Mouse (Mus musculus): Measurements from ENCODE around the gene AI467606. TPM values are rescaled to one million over a fixed set of nuclear protein-coding genes. Genes with fewer than 3 reads are reported as not detected.

Gene AI467606
- polyA plus RNA-seq, 1 experiment from 2014 or later: 6.6 TPM

- no peaks in the 10 kb centered on the region for H3K36me3 ChIP-seq (ENCODE audit: control insufficient read depth, insufficient read depth, low read length)
- WGBS: 48% methylated on average over 12 of the region's 12 CpGs
- ATAC-seq (ENCODE audit: insufficient read depth, low FRiP score): no peak
These were observed 22.6 kb downstream of the AI467606 start for GRCm38 (mm10) chr7:127113614-127114259.

GRCm38 (mm10) chr7:127114920-127115319, 23.8 kb downstream of the AI467606 start:
- no peak overlapping the region for H3K27ac ChIP-seq (ENCODE audit: low read length)
- no peak for ATAC-seq (ENCODE audit: insufficient read depth, low FRiP score)
- 0 out of 2 replicates have a peak, but pooled peaks cover under 1% of the 10 kb centered on the region for H3K27me3 ChIP-seq (ENCODE audit: control insufficient read depth, insufficient read depth, low read length)
- no peaks in the 10 kb centered on the region for H3K9me3 ChIP-seq (replicated peaks; ENCODE audit: control insufficient read depth, low read length)
- H3K9ac ChIP-seq (ENCODE audit: low read length): no peak overlapping the region
- no peaks in the 10 kb centered on the region for H3K36me3 ChIP-seq (ENCODE audit: control insufficient read depth, insufficient read depth, low read length)
- 70% methylated on average over 11 of the region's 11 CpGs for WGBS
- no peak overlapping the region for H3K4me2 ChIP-seq (ENCODE audit: low read depth, low read length)
- H3K4me3 ChIP-seq (replicated peaks; ENCODE audit: low read length): no peak overlapping the region
- peaks cover 18% of the 10 kb centered on the region for H3K4me1 ChIP-seq (ENCODE audit: control insufficient read depth, insufficient read depth, low read length)

More at GRCm38 (mm10) chr7:127113614-127114259, 22.6 kb downstream of the AI467606 start:
- Histone ChIP-seq H3K9me3 (replicated peaks; ENCODE audit: control insufficient read depth, low read length) (no peaks in the 10 kb centered on the region), H3K4me3 (replicated peaks; ENCODE audit: low read length) (no peak overlapping the region), H3K4me2 (ENCODE audit: low read depth, low read length) (no peak overlapping the region), H3K4me1 (ENCODE audit: control insufficient read depth, insufficient read depth, low read length) (peaks cover 18% of the 10 kb centered on the region), H3K9ac (ENCODE audit: low read length) (no peak overlapping the region), H3K27me3 (ENCODE audit: control insufficient read depth, insufficient read depth, low read length) (no peaks in the 10 kb centered on the region), H3K27ac (ENCODE audit: low read length) (peak overlapping the region; percentile 15; the same call in 1 of the 2 replicates)

GRCm38 (mm10) chr7:127116331-127116935, 25.3 kb downstream of the AI467606 start:
- no peak overlapping the region for H3K27ac ChIP-seq (ENCODE audit: low read length)
- ATAC-seq (ENCODE audit: insufficient read depth, low FRiP score): no peak

GRCm38 (mm10) chr7:127117948-127118347, 26.8 kb downstream of the AI467606 start:
- peak; percentile 31; the same call in 1 of the 2 replicates for ATAC-seq (ENCODE audit: insufficient read depth, low FRiP score)
- Histone ChIP-seq H3K4me1 (ENCODE audit: control insufficient read depth, insufficient read depth, low read length) (peaks cover 18% of the 10 kb centered on the region), H3K9ac (ENCODE audit: low read length) (0 out of 2 replicates have a peak overlapping the region, but pooled peaks have one; percentile 1), H3K27ac (ENCODE audit: low read length) (no peak overlapping the region; the same call in 1 of the 2 replicates), H3K27me3 (ENCODE audit: control insufficient read depth, insufficient read depth, low read length) (peaks cover 6% of the 10 kb centered on the region; the same call in 1 of the 2 replicates), H3K4me2 (ENCODE audit: low read depth, low read length) (no peak overlapping the region), H3K9me3 (replicated peaks; ENCODE audit: control insufficient read depth, low read length) (no peaks in the 10 kb centered on the region), H3K36me3 (ENCODE audit: control insufficient read depth, insufficient read depth, low read length) (no peaks in the 10 kb centered on the region), H3K4me3 (replicated peaks; ENCODE audit: low read length) (no peak overlapping the region)
- WGBS: 37% methylated on average over 5 of the region's 5 CpGs

More at GRCm38 (mm10) chr7:127116331-127116935, 25.3 kb downstream of the AI467606 start:
- Histone ChIP-seq H3K36me3 (ENCODE audit: control insufficient read depth, insufficient read depth, low read length) (no peaks in the 10 kb centered on the region), H3K9me3 (replicated peaks; ENCODE audit: control insufficient read depth, low read length) (no peaks in the 10 kb centered on the region), H3K4me2 (ENCODE audit: low read depth, low read length) (no peak overlapping the region), H3K27me3 (ENCODE audit: control insufficient read depth, insufficient read depth, low read length) (peaks cover 6% of the 10 kb centered on the region; the same call in 1 of the 2 replicates), H3K9ac (ENCODE audit: low read length) (no peak overlapping the region), H3K4me3 (replicated peaks; ENCODE audit: low read length) (no peak overlapping the region), H3K4me1 (ENCODE audit: control insufficient read depth, insufficient read depth, low read length) (peaks cover 18% of the 10 kb centered on the region)
- WGBS: 61% methylated on average over 11 of the region's 11 CpGs

- Histone ChIP-seq H3K27ac (ENCODE audit: low read length) (no peak overlapping the region), H3K4me2 (ENCODE audit: low read depth, low read length) (no peak overlapping the region), H3K4me3 (replicated peaks; ENCODE audit: low read length) (no peak overlapping the region), H3K36me3 (ENCODE audit: control insufficient read depth, insufficient read depth, low read length) (no peaks in the 10 kb centered on the region), H3K9ac (ENCODE audit: low read length) (no peak overlapping the region), H3K9me3 (replicated peaks; ENCODE audit: control insufficient read depth, low read length) (no peaks in the 10 kb centered on the region), H3K4me1 (ENCODE audit: control insufficient read depth, insufficient read depth, low read length) (peaks cover 9% of the 10 kb centered on the region), H3K27me3 (ENCODE audit: control insufficient read depth, insufficient read depth, low read length) (peaks cover 6% of the 10 kb centered on the region; the same call in 1 of the 2 replicates)
- WGBS: 55% methylated on average over 14 of the region's 14 CpGs
- no peak for ATAC-seq (ENCODE audit: insufficient read depth, low FRiP score)
These were observed 27.7 kb downstream of the AI467606 start for GRCm38 (mm10) chr7:127118671-127119445.

- Histone ChIP-seq H3K9ac (ENCODE audit: low read length) (peak overlapping the region; percentile 39; the same call in 1 of the 2 replicates), H3K36me3 (ENCODE audit: control insufficient read depth, insufficient read depth, low read length) (no peaks in the 10 kb centered on the region), H3K9me3 (replicated peaks; ENCODE audit: control insufficient read depth, low read length) (no peaks in the 10 kb centered on the region; the same call in 1 of the 2 replicates), H3K27ac (ENCODE audit: low read length) (no peak overlapping the region; the same call in 1 of the 2 replicates), H3K4me2 (ENCODE audit: low read depth, low read length) (0 out of 2 replicates have a peak overlapping the region, but pooled peaks have one; percentile 11), H3K4me3 (replicated peaks; ENCODE audit: low read length) (peak overlapping the region; percentile 3; the same call in 1 of the 2 replicates), H3K27me3 (ENCODE audit: control insufficient read depth, insufficient read depth, low read length) (peaks cover 6% of the 10 kb centered on the region; the same call in 1 of the 2 replicates), H3K4me1 (ENCODE audit: control insufficient read depth, insufficient read depth, low read length) (peaks cover 9% of the 10 kb centered on the region; the same call in 1 of the 2 replicates)
- WGBS: 20% methylated on average over 21 of the region's 21 CpGs
- no peak for ATAC-seq (ENCODE audit: insufficient read depth, low FRiP score)
These were observed 30.1 kb downstream of the AI467606 start for GRCm38 (mm10) chr7:127121061-127121910.

DNA sequence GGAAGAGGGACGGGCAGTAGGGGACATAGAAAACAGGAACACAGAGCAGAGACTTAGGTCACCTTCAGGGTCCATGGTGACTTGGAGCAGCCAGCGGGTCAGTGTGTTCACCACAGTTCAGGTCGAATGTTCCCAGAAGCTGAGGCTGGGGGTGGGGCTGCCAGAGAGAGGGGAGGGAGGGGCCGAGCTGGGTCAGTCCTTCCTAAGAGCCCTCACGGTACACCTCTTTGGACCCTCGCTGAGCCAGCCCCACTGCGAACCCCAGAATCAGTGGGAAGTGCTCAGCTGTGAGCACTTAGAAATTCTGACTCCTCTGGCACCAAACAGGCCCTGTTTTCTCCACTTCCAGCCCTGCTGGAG, 30.7 kb downstream of the AI467606 start, which contains the start of gene Qprt:
TSS of gene Qprt (minus strand) at position 316 of the 360 bp plus-strand sequence.
- Histone ChIP-seq H3K36me3 (ENCODE audit: control insufficient read depth, insufficient read depth, low read length) (no peaks in the 10 kb centered on the region), H3K4me2 (ENCODE audit: low read depth, low read length) (0 out of 2 replicates have a peak within 1 kb of the TSS, but pooled peaks have one; percentile 11), H3K27ac (ENCODE audit: low read length) (no peak within 1 kb of the TSS; the same call in 1 of the 2 replicates), H3K9me3 (replicated peaks; ENCODE audit: control insufficient read depth, low read length) (no peaks in the 10 kb centered on the region; the same call in 1 of the 2 replicates), H3K4me1 (ENCODE audit: control insufficient read depth, insufficient read depth, low read length) (peaks cover 9% of the 10 kb centered on the region; the same call in 1 of the 2 replicates), H3K9ac (ENCODE audit: low read length) (0 out of 2 replicates have a peak within 1 kb of the TSS, but pooled peaks have one; percentile 38), H3K4me3 (replicated peaks; ENCODE audit: low read length) (peak within 1 kb of the TSS; percentile 3; the same call in 1 of the 2 replicates), H3K27me3 (ENCODE audit: control insufficient read depth, insufficient read depth, low read length) (peaks cover 6% of the 10 kb centered on the region; the same call in 1 of the 2 replicates)
- ATAC-seq (ENCODE audit: insufficient read depth, low FRiP score): no peak
- 17% methylated on average over 7 of the region's 7 CpGs for WGBS

GRCm38 (mm10) chr7:127129638-127130037, 38.5 kb downstream of the AI467606 start:
- Histone ChIP-seq H3K4me3 (replicated peaks; ENCODE audit: low read length) (no peak overlapping the region), H3K27me3 (ENCODE audit: control insufficient read depth, insufficient read depth, low read length) (no peaks in the 10 kb centered on the region), H3K9me3 (replicated peaks; ENCODE audit: control insufficient read depth, low read length) (no peaks in the 10 kb centered on the region; the same call in 1 of the 2 replicates), H3K9ac (ENCODE audit: low read length) (no peak overlapping the region), H3K4me2 (ENCODE audit: low read depth, low read length) (no peak overlapping the region), H3K27ac (ENCODE audit: low read length) (no peak overlapping the region), H3K4me1 (ENCODE audit: control insufficient read depth, insufficient read depth, low read length) (no peaks in the 10 kb centered on the region), H3K36me3 (ENCODE audit: control insufficient read depth, insufficient read depth, low read length) (no peaks in the 10 kb centered on the region)
- ATAC-seq (ENCODE audit: insufficient read depth, low FRiP score): peak; percentile 53; the same call in 1 of the 2 replicates
- 14% methylated on average over 4 of the region's 4 CpGs for WGBS

Data from stomach, embryonic 16.5 days (tissue).